Mouse (Mus musculus): Measurements from ENCODE around the gene Sh3pxd2a. TPM values are rescaled to one million over a fixed set of nuclear protein-coding genes. Genes with fewer than 3 reads are reported as not detected.

Gene Sh3pxd2a
- total RNA-seq, 2 experiments from 2014 or later, result 55.1 to 103 TPM

- no peak for DNase-seq (ENCODE audit: low spot score in 2 of 2)
Observed at GRCm38 (mm10) chr19:47441541-47442293, 22.5 kb downstream of the Sh3pxd2a start.

- no peak for DNase-seq (ENCODE audit: low spot score in 2 of 2)
Observed at GRCm38 (mm10) chr19:47440967-47441366, 23.2 kb downstream of the Sh3pxd2a start.

- no peak for DNase-seq (ENCODE audit: low spot score in 2 of 2)
Observed at GRCm38 (mm10) chr19:47440435-47440803, 23.8 kb downstream of the Sh3pxd2a start.

- no peak for DNase-seq (ENCODE audit: low spot score in 2 of 2)
Observed at GRCm38 (mm10) chr19:47439726-47440434, 24.3 kb downstream of the Sh3pxd2a start.

- DNase-seq (ENCODE audit: low spot score in 2 of 2), result peak in 1 of 2 experiments; percentile 51
Observed at GRCm38 (mm10) chr19:47438445-47438844, 25.8 kb downstream of the Sh3pxd2a start.

GRCm38 (mm10) chr19:47437040-47437439, 27.2 kb downstream of the Sh3pxd2a start:
- no peak for DNase-seq (ENCODE audit: low spot score in 2 of 2)

GRCm38 (mm10) chr19:47436236-47436635, 28.0 kb downstream of the Sh3pxd2a start:
- DNase-seq (ENCODE audit: low spot score in 2 of 2), result peak in 1 of 2 experiments; percentile 40

GRCm38 (mm10) chr19:47434655-47435054, 29.5 kb downstream of the Sh3pxd2a start:
- DNase-seq (ENCODE audit: low spot score in 2 of 2), result no peak

GRCm38 (mm10) chr19:47432339-47432738, 31.9 kb downstream of the Sh3pxd2a start:
- DNase-seq (ENCODE audit: low spot score in 2 of 2), result no peak

- DNase-seq (ENCODE audit: low spot score in 2 of 2), result no peak
Observed at GRCm38 (mm10) chr19:47431189-47431931, 32.8 kb downstream of the Sh3pxd2a start.

GRCm38 (mm10) chr19:47430160-47430559, 34.0 kb downstream of the Sh3pxd2a start:
- DNase-seq (ENCODE audit: low spot score in 2 of 2), result no peak

GRCm38 (mm10) chr19:47429245-47429644, 35.0 kb downstream of the Sh3pxd2a start:
- DNase-seq (ENCODE audit: low spot score in 2 of 2), result no peak

GRCm38 (mm10) chr19:47428794-47429193, 35.4 kb downstream of the Sh3pxd2a start:
- no peak for DNase-seq (ENCODE audit: low spot score in 2 of 2)

- no peak for DNase-seq (ENCODE audit: low spot score in 2 of 2)
Observed at GRCm38 (mm10) chr19:47427841-47428789, 36.1 kb downstream of the Sh3pxd2a start.

GRCm38 (mm10) chr19:47423632-47424031, 40.6 kb downstream of the Sh3pxd2a start:
- no peak for DNase-seq (ENCODE audit: low spot score in 2 of 2)

GRCm38 (mm10) chr19:47421128-47421898, 42.9 kb downstream of the Sh3pxd2a start:
- DNase-seq (ENCODE audit: low spot score in 2 of 2), result no peak

GRCm38 (mm10) chr19:47420539-47420938, 43.7 kb downstream of the Sh3pxd2a start:
- DNase-seq (ENCODE audit: low spot score in 2 of 2), result no peak

GRCm38 (mm10) chr19:47419208-47419607, 45.0 kb downstream of the Sh3pxd2a start:
- no peak for DNase-seq (ENCODE audit: low spot score in 2 of 2)

- no peak for DNase-seq (ENCODE audit: low spot score in 2 of 2)
Observed at GRCm38 (mm10) chr19:47416161-47416560, 48.0 kb downstream of the Sh3pxd2a start.
